Mouse (Mus musculus) lung, adult 2 months (tissue): Measurements from ENCODE around the gene Slc45a2.

Experiments used
- CTCF ChIP-seq: fragments of 200-500 bp; IDR thresholded peaks from 2 replicates; pipeline ENCODE4 v1.5.1; 2011; ENCODE audit warnings: mild to moderate bottlenecking, low read length, control low read depth; ENCODE audit not compliant: insufficient read depth
- POLR2A ChIP-seq: fragments of 200-500 bp; IDR thresholded peaks from 2 replicates; pipeline ENCODE4 v1.6.1; 2011; ENCODE audit warnings: low read depth, mild to moderate bottlenecking, control low read depth, low read length, borderline replicate concordance; ENCODE audit errors: extremely low read depth

- TF ChIP-seq CTCF (no peak), POLR2A (no peak)
Observed at GRCm38 (mm10) chr15:10970777-10971176, 29.7 kb upstream of the Slc45a2 start.
